Mouse (Mus musculus) lung, embryonic 15.5 days (tissue): ENCODE results near the gene Prcp. TPM values are rescaled to one million over a fixed set of nuclear protein-coding genes. Genes with fewer than 3 reads are reported as not detected.

Experiments
- polyA plus RNA-seq: library from polyadenylated mRNA; unstranded; fragments of >200 nt; fragmentation: Nextera tagmentation; extraction: Ambion mirVana; gene quantifications from 2 replicates; pipeline ENCODE4 v1.2.1, GENCODE M21; 2015

Prcp gene
- polyA plus RNA-seq, 1 experiment from 2014 or later = 43.1 TPM

Other genes with a start within 250 kb of the Prcp start
- gene Ankrd42, start 237.3 kb upstream of the Prcp start, polyA plus RNA-seq = 6.3 and 8.5 TPM in 2 replicates
- 18.9 and 22.1 TPM in 2 replicates for gene Pcf11, start 204.5 kb upstream of the Prcp start, polyA plus RNA-seq
- 5.0 and 6.2 TPM in 2 replicates for gene Rab30, start 132.9 kb upstream of the Prcp start, polyA plus RNA-seq
- gene Ddias, start 223 bp upstream of the Prcp start, polyA plus RNA-seq = 15.5 and 16.4 TPM in 2 replicates
- gene Fam181b, start 205.4 kb downstream of the Prcp start, polyA plus RNA-seq = 8.7 and 9.7 TPM in 2 replicates